Mouse (Mus musculus) cerebellum, adult 11-12 months (tissue): Measurements from ENCODE around the gene Lama4.

ENCODE experiments used
- DNase-seq: peaks from one replicate; pipeline ENCODE4 v3.0.0; 2022

Lama4 gene

GRCm38 (mm10) chr10:39065449-39065848 is 100.1 kb downstream of the Lama4 start:
- no peak for DNase-seq

DNA sequence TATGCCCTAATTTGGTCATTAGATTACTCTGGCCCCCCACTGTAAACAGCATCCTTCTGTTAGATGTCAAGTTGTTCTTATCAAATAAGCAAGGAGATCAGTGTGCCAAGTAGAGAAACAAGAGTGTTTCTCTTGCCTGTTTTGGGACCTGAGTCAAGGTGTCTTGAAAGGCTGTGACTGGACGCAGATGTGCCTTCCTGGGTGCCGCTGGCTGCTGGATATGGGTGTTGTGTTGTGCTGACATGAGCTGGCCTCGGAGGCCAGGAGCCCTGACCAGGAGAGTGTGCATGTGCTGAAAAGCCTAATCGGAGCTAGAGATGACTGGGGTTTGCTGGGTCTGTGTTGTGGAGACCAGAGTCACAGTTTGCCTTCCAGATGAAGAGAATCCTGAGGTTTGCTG is 100.7 kb downstream of the Lama4 start:
- no peak for DNase-seq

DNA sequence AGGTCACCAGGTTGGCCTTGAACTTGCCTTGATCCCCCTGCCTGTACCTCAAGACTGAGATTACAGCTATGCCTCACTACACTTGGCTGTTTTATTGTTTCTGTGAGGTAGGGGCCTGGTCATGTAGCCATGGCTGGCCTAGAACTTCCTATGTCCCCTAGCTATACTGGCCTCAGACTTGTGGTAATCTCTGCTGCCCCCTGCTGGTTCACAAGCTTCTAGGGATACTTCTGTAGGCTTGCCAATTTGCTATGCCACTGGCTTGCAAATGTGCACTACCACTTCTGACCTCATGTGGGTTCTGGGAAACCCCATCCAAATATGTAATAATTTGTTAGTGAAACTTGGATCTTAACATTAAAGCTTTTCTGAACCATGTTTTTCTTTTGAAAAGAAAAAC is 101.6 kb downstream of the Lama4 start:
- no peak for DNase-seq

- no peak for DNase-seq
These were observed 106.7 kb downstream of the Lama4 start for GRCm38 (mm10) chr10:39072048-39072447.

DNA sequence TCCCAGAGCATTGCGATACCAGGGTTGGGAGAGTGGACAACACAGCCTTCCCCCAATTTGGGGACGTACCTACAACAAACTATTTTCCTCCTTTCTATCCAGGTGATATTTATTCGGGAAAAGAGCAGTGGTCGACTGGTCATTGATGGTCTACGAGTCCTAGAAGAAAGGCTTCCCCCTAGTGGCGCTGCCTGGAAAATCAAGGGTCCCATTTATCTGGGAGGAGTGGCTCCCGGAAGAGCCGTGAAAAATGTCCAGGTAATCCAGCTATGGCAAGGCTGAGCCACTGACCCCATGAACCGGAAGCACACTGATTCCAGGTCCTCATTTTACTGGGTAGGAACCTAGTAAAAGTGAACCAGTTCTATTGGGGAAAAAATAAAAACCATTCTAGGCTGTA is 131.7 kb downstream of the Lama4 start:
- DNase-seq = no peak

- DNase-seq = no peak
These were observed 133.4 kb downstream of the Lama4 start for GRCm38 (mm10) chr10:39098746-39099145.

DNA sequence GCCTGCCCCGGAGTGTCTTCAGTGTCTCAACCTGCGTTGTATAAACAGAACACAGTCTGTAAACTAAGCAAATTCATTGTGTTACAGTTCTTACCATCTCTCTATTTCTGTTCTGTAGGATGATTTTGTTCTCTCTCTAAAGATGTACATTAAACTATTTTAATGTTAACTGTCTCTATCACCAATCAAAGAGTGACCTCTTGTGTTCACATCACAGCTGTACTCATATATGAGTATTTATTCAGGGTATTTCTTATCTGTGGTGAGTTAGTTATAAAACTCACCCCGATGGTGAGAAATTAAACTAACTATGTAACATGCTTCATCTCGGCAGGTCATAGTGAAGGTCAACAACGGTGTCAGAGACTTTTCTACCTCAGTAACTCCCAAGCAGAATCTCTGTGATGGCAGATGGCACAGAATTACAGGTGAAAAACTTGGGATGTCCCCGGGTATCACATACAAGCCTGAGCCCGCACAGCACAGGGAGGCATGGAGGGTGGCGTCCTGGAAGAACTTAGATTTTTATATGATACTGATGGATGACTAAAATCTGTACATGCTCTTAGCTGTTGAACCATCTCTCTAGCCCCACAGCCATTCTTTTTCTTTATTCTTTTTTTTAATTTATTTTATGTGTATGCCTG is 139.6 kb downstream of the Lama4 start:
- DNase-seq = no peak

DNA sequence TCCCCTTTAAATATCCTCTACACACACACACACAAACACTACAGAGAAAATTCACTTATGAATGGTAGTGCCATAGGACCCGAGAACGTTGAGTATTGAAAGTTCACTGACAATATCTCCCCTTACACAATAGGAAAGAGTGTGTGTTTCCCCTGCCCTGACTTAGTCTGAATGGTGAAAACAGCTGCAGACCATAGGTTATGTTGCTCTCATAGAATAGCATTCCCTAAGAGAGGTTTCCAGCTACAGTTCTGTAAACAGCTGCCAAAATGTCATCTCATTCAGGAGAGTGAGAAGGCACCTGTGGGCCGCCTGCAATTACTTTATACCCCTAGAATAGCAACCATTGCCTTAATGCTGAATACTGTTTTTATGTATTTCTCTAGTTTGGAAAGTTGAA is 141.1 kb downstream of the Lama4 start:
- no peak for DNase-seq

GRCm38 (mm10) chr10:39106935-39107334 is 141.6 kb downstream of the Lama4 start:
- DNase-seq = no peak

- no peak for DNase-seq
These were observed 143.6 kb downstream of the Lama4 start for GRCm38 (mm10) chr10:39108837-39109488.

DNA sequence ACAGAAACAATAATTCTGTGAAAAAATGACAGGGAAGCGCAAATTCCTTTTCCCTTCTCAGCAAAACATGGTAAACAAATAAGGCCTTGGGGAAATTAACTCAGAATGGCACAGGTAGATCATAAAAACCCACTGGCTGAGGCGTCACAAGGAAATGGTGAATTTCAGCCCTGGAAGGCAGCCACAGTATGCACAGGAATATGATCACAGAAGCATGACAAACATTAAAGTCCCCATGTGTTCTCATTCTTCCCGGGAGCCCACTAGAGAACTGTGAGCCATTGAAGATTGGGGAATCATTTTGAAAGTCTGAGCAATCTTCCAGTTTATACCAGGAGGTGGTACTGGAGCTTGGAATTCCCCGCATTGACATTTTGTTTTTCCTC is 144.2 kb downstream of the Lama4 start:
- DNase-seq = no peak

- no peak for DNase-seq
These were observed 156.1 kb downstream of the Lama4 start for GRCm38 (mm10) chr10:39121412-39121811.

GRCm38 (mm10) chr10:39133462-39134310 is 168.4 kb downstream of the Lama4 start, which contains the start of the genes Fam229b and Tube1:
Fam229b (minus strand) TSS chr10:39133914.
Tube1 (plus strand) TSS chr10:39133976.
- DNase-seq = peak; percentile 95

DNA sequence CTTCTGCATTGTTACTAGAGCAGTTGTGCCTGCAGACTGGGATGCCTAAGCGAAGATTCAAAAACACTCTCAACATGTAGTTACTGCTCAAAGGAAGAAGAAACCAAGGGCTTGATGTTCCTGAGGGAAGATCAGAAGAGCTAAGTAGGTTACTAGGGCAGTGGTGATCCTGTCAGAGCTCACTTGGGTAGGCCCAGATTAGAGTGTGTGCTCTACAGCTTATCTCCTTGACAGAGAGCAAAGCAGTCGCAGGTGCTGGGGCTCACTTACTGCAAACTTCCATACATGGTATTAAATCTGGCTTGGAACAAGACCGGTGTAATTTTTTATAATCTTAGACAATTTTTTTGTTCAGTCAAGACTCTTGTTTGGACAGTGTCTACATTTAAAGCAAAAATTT is 172.5 kb downstream of the Lama4 start:
- no peak for DNase-seq

DNA sequence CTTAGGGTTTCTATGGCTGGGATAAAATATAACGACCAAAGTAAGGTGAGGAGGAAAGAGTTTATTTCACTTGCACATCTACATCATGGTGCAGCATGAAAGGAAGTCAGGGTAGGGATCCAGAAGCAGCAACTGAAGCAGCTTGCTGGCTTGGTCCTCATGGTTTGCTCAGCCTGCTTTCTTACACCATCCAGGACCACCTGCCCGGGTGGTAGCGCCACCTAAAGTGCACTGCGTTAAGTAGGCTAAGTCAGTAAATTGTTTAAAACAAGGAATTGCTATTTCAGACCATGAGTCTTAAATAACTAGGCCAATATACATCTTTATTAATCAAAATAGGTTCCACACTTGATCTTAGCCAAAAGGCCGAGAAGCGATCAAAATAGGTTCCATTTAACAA is 173.4 kb downstream of the Lama4 start:
- DNase-seq = no peak

DNA sequence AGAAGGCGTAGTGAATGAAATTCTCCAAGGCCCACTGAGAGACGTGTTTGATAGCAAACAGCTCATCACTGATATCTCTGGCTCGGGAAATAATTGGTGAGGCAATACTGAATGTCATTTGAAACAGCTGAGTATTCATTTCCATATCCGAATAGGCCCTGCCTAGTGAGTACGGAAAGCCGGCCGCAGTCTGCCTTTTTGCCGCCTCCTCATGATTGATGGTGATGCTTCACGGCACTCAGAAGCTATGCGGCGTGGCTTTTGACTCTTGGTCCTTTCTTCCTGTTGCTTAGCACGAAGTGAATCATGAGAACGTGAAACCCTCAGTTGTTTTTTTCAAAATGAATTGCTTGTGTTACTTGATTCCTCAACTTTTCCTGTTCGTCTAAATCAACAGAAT is 175.5 kb downstream of the Lama4 start:
- DNase-seq = no peak

DNA sequence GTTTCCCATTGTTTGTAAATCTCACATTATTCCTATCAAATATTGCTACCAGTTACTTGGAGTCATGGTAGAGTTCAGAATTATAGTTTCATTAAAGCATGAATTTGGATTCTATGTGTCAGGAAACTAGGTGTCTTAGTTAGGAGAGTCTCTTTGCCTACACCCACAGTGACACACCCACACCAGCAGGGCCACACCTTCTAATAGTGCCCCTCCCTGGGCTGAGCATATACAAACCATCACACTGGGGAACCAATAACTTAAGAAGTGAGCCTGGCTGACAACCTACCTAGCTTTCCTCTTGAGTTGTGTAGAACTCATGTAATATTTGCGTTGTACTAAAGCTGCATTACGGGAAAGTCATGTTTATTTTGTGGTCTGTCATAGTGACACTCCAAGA is 176.1 kb downstream of the Lama4 start:
- no peak for DNase-seq

- DNase-seq = no peak
These were observed 176.9 kb downstream of the Lama4 start for GRCm38 (mm10) chr10:39142216-39142615.

- no peak for DNase-seq
These were observed 191.4 kb downstream of the Lama4 start for GRCm38 (mm10) chr10:39156719-39157118.

DNA sequence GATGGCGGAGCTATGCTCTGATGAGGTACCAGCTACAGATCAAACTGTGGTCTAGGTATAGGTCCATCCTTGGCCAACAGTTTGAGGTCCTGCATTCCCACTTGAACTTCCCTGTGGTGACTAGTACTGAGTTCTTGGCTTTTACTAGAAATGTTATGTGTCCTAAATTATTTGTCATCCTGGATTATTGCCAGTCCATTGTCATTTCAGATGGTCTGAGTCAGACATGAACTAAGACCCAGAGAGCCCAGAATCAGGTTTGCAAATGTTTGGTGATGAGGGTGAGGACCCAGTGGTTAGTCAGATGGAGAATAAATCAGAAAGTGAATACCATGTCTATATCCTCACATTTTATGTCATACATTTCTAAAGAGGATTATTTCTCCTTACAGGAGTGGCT is 192.0 kb downstream of the Lama4 start:
- DNase-seq = no peak

GRCm38 (mm10) chr10:39158306-39158705 is 193.0 kb downstream of the Lama4 start:
- no peak for DNase-seq
